Mouse (Mus musculus): ENCODE results near the gene Cdk5. TPM values are rescaled to one million over a fixed set of nuclear protein-coding genes. Genes with fewer than 3 reads are reported as not detected.

Cdk5 gene
- polyA plus RNA-seq, 1 experiment from 2014 or later: 102 TPM

- Histone ChIP-seq H3K36me3 (peaks cover 22% of the 10 kb centered on the region), H3K4me2 (peak overlapping the region; percentile 85), H3K4me1 (replicated peaks) (peaks cover 60% of the 10 kb centered on the region), H3K27me3 (peaks cover 15% of the 10 kb centered on the region; the same call in 1 of the 2 replicates), H3K9ac (peak overlapping the region; percentile 82; the same call in 1 of the 2 replicates), H3K9me3 (no peaks in the 10 kb centered on the region), H3K4me3 (peak overlapping the region; percentile 64; the same call in 1 of the 2 replicates), H3K27ac (replicated peaks) (no peak overlapping the region)
- WGBS: 10% methylated on average over 9 of the region's 9 CpGs
- ATAC-seq (ENCODE audit: low read depth): no peak
These were observed 3.4 kb upstream of the Cdk5 start for GRCm38 (mm10) chr5:24426556-24427284.

- peaks cover 15% of the 10 kb centered on the region; the same call in 1 of the 2 replicates for H3K27me3 ChIP-seq
- peak overlapping the region; percentile 82 for H3K9ac ChIP-seq
- H3K4me1 ChIP-seq (replicated peaks): peaks cover 64% of the 10 kb centered on the region
- peak overlapping the region; percentile 64 for H3K4me3 ChIP-seq
- H3K4me2 ChIP-seq: peak overlapping the region; percentile 85
- 2% methylated on average over 10 of the region's 10 CpGs for WGBS
- H3K9me3 ChIP-seq: no peaks in the 10 kb centered on the region
- ATAC-seq (ENCODE audit: low read depth): no peak
- peaks cover 19% of the 10 kb centered on the region for H3K36me3 ChIP-seq
- no peak overlapping the region for H3K27ac ChIP-seq (replicated peaks)
These were observed 2.7 kb upstream of the Cdk5 start for GRCm38 (mm10) chr5:24426037-24426432.

DNA sequence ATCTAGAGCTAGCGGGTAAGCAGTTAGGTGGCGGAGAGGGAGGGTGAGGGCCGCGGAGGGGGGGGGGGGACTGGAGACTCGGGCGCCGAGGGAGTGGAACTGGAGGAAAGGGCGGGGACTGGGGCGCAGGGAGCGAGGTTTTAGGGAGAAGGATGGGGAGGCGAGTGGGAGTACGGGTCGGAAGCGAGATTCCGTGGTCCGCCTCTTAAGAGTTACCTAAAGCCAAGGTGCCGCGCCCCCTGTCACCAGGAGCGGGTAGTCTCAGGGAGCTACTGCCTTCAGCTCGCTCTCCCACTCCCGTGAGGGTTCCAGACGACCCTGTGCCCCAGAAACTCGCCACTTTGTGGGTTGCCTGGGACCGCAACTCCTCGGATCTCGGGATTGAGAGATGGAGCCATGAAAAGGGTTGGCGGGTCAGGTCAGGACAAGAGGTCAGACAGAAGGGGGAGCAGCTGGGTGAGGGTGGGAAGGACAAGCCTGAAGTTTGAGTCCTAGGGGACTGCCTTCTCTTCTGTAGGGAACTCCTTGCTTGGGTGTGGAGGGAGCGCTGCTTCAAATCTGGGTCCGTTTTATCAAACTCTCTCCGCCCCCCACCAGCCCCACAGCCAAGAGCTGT, 2.2 kb upstream of the Cdk5 start:
- under 1% methylated on average over 26 of the region's 30 CpGs for WGBS
- peaks cover 19% of the 10 kb centered on the region for H3K36me3 ChIP-seq
- H3K9me3 ChIP-seq: no peaks in the 10 kb centered on the region
- H3K4me1 ChIP-seq (replicated peaks): peaks cover 64% of the 10 kb centered on the region
- H3K9ac ChIP-seq: peak overlapping the region; percentile 82
- H3K4me2 ChIP-seq: peak overlapping the region; percentile 85
- H3K27me3 ChIP-seq: peaks cover 15% of the 10 kb centered on the region; the same call in 1 of the 2 replicates
- H3K27ac ChIP-seq (replicated peaks): no peak overlapping the region
- peak overlapping the region; percentile 64 for H3K4me3 ChIP-seq
- ATAC-seq (ENCODE audit: low read depth): no peak

GRCm38 (mm10) chr5:24424861-24425411, 1.6 kb upstream of the Cdk5 start:
- H3K9me3 ChIP-seq: no peaks in the 10 kb centered on the region
- under 1% methylated on average over 50 of the region's 60 CpGs for WGBS
- H3K9ac ChIP-seq: peak overlapping the region; percentile 82
- peaks cover 19% of the 10 kb centered on the region for H3K36me3 ChIP-seq
- peak overlapping the region; percentile 85 for H3K4me2 ChIP-seq
- H3K4me1 ChIP-seq (replicated peaks): peaks cover 64% of the 10 kb centered on the region
- H3K27ac ChIP-seq (replicated peaks): peak overlapping the region; percentile 92
- ATAC-seq (ENCODE audit: low read depth): no peak
- peak overlapping the region; percentile 64 for H3K4me3 ChIP-seq
- H3K27me3 ChIP-seq: peaks cover 15% of the 10 kb centered on the region; the same call in 1 of the 2 replicates

- Histone ChIP-seq H3K4me3 (peak overlapping the region; percentile 64), H3K27ac (replicated peaks) (peak overlapping the region; percentile 92), H3K9me3 (no peaks in the 10 kb centered on the region), H3K9ac (peak overlapping the region; percentile 82), H3K27me3 (peaks cover 15% of the 10 kb centered on the region; the same call in 1 of the 2 replicates), H3K4me1 (replicated peaks) (peaks cover 64% of the 10 kb centered on the region), H3K36me3 (peaks cover 22% of the 10 kb centered on the region), H3K4me2 (peak overlapping the region; percentile 85)
- ATAC-seq (ENCODE audit: low read depth): 0 out of 2 replicates have a peak, but pooled peaks have one; percentile 1
- WGBS: 14% methylated on average over 21 of the region's 21 CpGs
These were observed 863 bp upstream of the Cdk5 start for GRCm38 (mm10) chr5:24424004-24424781.

DNA sequence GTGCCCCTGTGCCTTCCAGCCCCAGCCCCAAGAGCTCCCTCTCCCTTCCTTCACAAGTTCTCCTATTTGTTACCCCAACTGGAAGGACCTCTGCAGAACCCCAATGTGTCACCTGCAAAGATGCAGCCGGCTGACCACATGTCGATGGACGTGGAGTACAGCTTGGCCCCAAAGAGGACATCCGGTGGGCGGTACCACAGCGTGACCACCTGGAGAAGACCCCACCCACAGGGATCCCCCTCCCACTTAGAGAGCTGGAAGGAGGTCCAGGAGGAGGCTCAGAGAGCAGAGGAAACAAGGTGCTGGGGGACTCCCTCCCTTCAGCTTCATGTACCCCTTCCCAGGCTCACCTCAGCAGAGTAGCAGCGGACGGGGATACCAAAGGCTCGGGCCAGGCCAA, 2.9 kb downstream of the Cdk5 start:
- H3K27ac ChIP-seq (replicated peaks): no peak overlapping the region
- H3K36me3 ChIP-seq: peaks cover 37% of the 10 kb centered on the region
- H3K4me2 ChIP-seq: no peak overlapping the region
- H3K9me3 ChIP-seq: no peaks in the 10 kb centered on the region
- no peak for ATAC-seq (ENCODE audit: low read depth)
- no peaks in the 10 kb centered on the region for H3K27me3 ChIP-seq
- H3K9ac ChIP-seq: no peak overlapping the region
- H3K4me1 ChIP-seq (replicated peaks): peaks cover 42% of the 10 kb centered on the region
- WGBS: 89% methylated on average over 9 of the region's 9 CpGs
- no peak overlapping the region for H3K4me3 ChIP-seq

DNA sequence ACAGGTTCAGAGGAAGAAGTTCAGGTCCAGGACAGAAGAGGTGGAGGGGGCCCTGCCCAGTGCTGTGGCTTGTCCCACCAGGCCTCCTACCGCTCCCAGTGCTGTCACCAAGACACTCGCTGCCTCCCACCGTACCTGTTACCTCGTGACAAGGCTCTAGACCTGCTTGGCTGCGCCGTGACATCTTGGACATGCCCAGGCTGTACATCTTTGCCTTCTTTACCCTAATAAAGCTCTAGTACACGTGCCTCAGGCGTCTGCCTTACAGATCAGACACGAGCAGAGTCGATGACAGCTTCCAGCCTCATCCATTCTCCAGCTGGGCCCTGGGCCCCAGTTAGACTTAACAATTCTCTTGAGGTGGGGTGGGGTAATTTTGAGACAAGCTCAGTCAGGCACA, 5.7 kb downstream of the Cdk5 start:
- Histone ChIP-seq H3K4me2 (no peak overlapping the region), H3K4me1 (replicated peaks) (peaks cover 32% of the 10 kb centered on the region), H3K27ac (replicated peaks) (no peak overlapping the region), H3K9ac (no peak overlapping the region), H3K9me3 (no peaks in the 10 kb centered on the region), H3K36me3 (peaks cover 37% of the 10 kb centered on the region), H3K4me3 (no peak overlapping the region), H3K27me3 (no peaks in the 10 kb centered on the region)
- WGBS: 91% methylated on average over 10 of the region's 10 CpGs
- no peak for ATAC-seq (ENCODE audit: low read depth)

DNA sequence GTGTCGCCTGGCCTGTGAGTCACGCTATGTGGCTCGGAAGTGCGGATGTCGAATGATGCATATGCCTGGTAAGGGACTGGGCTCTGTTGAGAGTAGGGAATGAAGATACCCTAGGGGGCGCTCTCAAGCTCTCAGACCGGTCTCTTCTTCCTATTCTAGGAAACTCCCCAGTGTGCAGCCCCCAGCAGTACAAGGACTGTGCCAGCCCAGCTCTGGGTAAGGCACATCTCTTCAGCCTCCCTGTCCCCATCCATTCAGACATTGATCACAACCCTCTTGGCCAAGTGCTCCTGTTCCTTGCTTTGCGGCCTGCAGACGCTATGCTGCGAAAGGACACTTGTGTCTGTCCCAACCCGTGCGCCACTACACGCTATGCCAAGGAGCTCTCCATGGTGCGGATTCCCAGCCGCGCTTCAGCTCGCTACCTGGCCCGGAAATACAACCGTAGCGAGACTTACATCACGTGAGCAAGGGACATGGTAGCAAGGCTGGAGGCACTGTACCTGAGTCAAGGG, 7.1 kb downstream of the Cdk5 start:
- Histone ChIP-seq H3K4me1 (replicated peaks) (peaks cover 21% of the 10 kb centered on the region), H3K36me3 (peaks cover 36% of the 10 kb centered on the region), H3K9ac (0 out of 2 replicates have a peak overlapping the region, but pooled peaks have one; percentile 34), H3K9me3 (no peaks in the 10 kb centered on the region), H3K27me3 (no peaks in the 10 kb centered on the region), H3K27ac (replicated peaks) (no peak overlapping the region), H3K4me3 (no peak overlapping the region), H3K4me2 (peak overlapping the region; percentile 26)
- ATAC-seq (ENCODE audit: low read depth): peak; percentile 74
- 4% methylated on average over 21 of the region's 21 CpGs for WGBS

DNA sequence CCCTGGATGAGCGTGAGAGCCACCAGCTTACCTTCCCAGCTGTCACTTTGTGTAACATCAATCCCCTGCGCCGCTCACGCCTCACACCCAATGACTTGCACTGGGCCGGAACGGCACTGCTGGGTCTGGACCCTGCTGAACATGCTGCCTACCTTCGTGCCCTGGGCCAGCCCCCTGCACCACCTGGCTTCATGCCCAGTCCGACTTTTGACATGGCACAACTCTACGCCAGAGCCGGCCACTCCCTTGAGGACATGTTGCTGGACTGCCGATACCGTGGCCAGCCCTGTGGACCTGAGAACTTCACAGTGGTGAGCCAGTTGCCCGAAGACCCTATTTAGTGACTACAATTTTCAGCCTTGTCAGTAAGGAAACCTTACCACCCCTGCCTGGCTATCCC, 9.4 kb downstream of the Cdk5 start:
- WGBS: 83% methylated on average over 13 of the region's 13 CpGs
- no peak overlapping the region for H3K27ac ChIP-seq (replicated peaks)
- H3K9ac ChIP-seq: no peak overlapping the region
- no peak overlapping the region for H3K4me2 ChIP-seq
- H3K4me3 ChIP-seq: no peak overlapping the region
- H3K9me3 ChIP-seq: no peaks in the 10 kb centered on the region
- no peaks in the 10 kb centered on the region for H3K27me3 ChIP-seq
- no peak for ATAC-seq (ENCODE audit: low read depth)
- H3K4me1 ChIP-seq (replicated peaks): peaks cover 21% of the 10 kb centered on the region
- H3K36me3 ChIP-seq: peaks cover 16% of the 10 kb centered on the region

- Histone ChIP-seq H3K27me3 (no peaks in the 10 kb centered on the region), H3K36me3 (peaks cover 15% of the 10 kb centered on the region), H3K9me3 (no peaks in the 10 kb centered on the region), H3K4me1 (replicated peaks) (peaks cover 21% of the 10 kb centered on the region), H3K4me3 (no peak within 1 kb of the TSS), H3K27ac (replicated peaks) (0 out of 2 replicates have a peak within 1 kb of the TSS, but pooled peaks have one; percentile 42), H3K9ac (no peak within 1 kb of the TSS), H3K4me2 (no peak within 1 kb of the TSS)
- ATAC-seq (ENCODE audit: low read depth): no peak
- 56% methylated on average over 11 of the region's 11 CpGs for WGBS
These were observed 10.2 kb downstream of the Cdk5 start, which contains the start of gene Asic3 for GRCm38 (mm10) chr5:24413042-24413693. Gene Asic3 (plus strand): TSS chr5:24413392.

DNA sequence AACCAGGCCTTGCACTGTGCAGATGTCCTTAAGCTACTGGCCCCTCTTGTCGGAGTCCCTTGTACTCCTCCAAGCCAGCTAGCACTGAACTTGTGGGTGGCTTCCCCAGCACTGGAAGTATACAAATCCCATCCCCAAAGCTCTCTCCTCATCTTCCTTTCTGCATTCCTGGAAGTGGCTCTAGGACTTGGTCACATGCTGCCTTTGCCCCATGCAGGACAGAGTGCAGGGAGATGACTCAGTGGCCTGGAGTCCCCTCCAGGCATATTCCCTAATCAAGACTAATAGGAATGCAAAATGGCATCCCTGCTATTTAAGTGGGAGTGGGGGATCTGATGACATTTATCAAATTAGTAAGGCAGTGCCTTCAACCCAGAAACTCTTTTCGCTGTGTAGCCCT, 11.3 kb downstream of the Cdk5 start:
- H3K27ac ChIP-seq (replicated peaks): no peak overlapping the region
- H3K27me3 ChIP-seq: no peaks in the 10 kb centered on the region
- no peaks in the 10 kb centered on the region for H3K9me3 ChIP-seq
- 95% methylated on average over 2 of the region's 2 CpGs for WGBS
- no peak overlapping the region for H3K9ac ChIP-seq
- no peak overlapping the region for H3K4me3 ChIP-seq
- no peak for ATAC-seq (ENCODE audit: low read depth)
- peaks cover 21% of the 10 kb centered on the region for H3K4me1 ChIP-seq (replicated peaks)
- H3K36me3 ChIP-seq: peaks cover 20% of the 10 kb centered on the region
- H3K4me2 ChIP-seq: no peak overlapping the region
